Mouse (Mus musculus) C2C12 (cell line): ENCODE data around the gene Nes. TPM values are rescaled to one million over a fixed set of nuclear protein-coding genes. Genes with fewer than 3 reads are reported as not detected.

Source experiments
- H3K27me3 ChIP-seq: one replicate; pipeline ENCODE4 v1.6.1; 2011; ENCODE audit not compliant: control insufficient read depth, insufficient read depth, insufficient read length
- H3K36me3 ChIP-seq: one replicate; pipeline ENCODE4 v1.6.1; 2011; ENCODE audit not compliant: control insufficient read depth, insufficient read depth
- H3K4me3 ChIP-seq: one replicate; pipeline ENCODE4 v1.5.1; 2011; ENCODE audit warnings: mild to moderate bottlenecking, control low read depth; ENCODE audit not compliant: poor library complexity, insufficient read depth, severe bottlenecking
- H3K79me2 ChIP-seq: one replicate; pipeline ENCODE4 v1.6.1; 2011; ENCODE audit not compliant: control insufficient read depth, insufficient read depth
- H3K79me3 ChIP-seq: one replicate; pipeline ENCODE4 v1.6.1; 2011; ENCODE audit warnings: low read depth, control low read depth
- H3ac ChIP-seq: one replicate; pipeline ENCODE3; 2011; ENCODE audit warnings: low read depth; ENCODE audit not compliant: control insufficient read depth, insufficient read length
- CEBPB ChIP-seq: IDR thresholded peaks from one replicate; pipeline ENCODE4 v1.6.1; 2011; ENCODE audit warnings: low read depth, mild to moderate bottlenecking, control low read depth, moderate library complexity
- CTCF ChIP-seq: IDR thresholded peaks from one replicate; pipeline ENCODE4 v1.5.1; 2011; ENCODE audit not compliant: control insufficient read depth, insufficient read depth, insufficient read length
- FOSL1 ChIP-seq: IDR thresholded peaks from one replicate; pipeline ENCODE4 v1.8.0; 2011; ENCODE audit warnings: mild to moderate bottlenecking, low read length; ENCODE audit not compliant: poor library complexity, insufficient read depth, severe bottlenecking
- MAX ChIP-seq: IDR thresholded peaks from one replicate; pipeline ENCODE4 v1.6.1; 2011; ENCODE audit warnings: mild to moderate bottlenecking, control low read depth
- MYOD1 ChIP-seq: IDR thresholded peaks from one replicate; pipeline ENCODE4 v1.6.1; 2011; ENCODE audit warnings: low read depth; ENCODE audit not compliant: control insufficient read depth, insufficient read length
- MYOG ChIP-seq: IDR thresholded peaks from one replicate; pipeline ENCODE4 v1.6.1; 2011; ENCODE audit not compliant: control insufficient read depth, insufficient read length; ENCODE audit errors: extremely low read depth
- USF1 ChIP-seq: IDR thresholded peaks from one replicate; pipeline ENCODE4 v1.6.1; 2011; ENCODE audit warnings: low read depth, mild to moderate bottlenecking, control low read depth, moderate library complexity
- polyA plus RNA-seq: library from polyadenylated mRNA; unstranded; fragments of >200 nt; fragmentation: generic; extraction: Trizol; gene quantifications from one replicate; pipeline ENCODE4 v1.2.1, GENCODE M21; 2012; ENCODE audit warnings: missing spikeins

The Nes gene
- polyA plus RNA-seq, 1 experiment, result 158 TPM

DNA sequence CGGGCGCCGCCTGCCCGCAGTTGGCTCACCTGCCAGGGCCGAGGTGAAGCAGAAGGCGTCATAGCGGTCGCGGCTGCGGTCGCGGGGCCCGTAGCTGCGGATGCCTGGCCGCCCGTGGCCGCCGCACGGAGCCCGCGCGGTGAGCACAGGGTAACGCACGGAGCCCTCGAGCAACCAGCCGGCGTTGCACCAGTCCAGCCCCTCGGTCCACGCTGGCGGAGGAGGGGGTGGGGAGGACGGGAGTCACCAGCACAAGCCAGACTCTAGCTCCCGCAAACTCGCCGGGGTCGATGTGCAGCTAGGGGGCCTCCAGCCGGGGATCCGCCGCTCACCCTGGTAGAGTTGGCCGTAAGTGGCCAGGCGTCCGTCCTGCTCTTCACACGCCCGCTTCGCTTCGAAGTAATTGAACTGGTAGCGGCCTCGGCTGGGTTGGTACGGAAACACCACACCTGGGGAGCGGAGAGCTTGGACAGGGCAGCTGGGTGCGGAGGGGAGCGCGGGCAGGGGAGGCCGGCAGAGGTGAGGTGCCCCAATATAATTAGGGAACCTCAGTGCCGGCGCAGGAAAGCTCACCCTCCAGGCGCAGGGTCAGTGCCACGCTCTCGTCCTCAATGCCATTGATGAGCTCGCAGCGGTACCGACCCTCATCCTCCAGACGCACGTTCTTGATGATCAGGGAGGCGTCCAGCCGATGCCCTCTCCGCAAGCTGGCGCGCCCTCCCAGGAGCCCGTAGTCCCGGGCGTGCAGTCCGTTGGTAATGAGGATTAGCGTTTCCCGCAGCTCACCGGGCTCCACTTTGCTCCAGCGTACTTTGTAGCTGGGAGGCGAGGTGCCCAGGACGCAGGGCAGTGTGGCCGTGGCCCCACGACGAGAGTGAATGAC is 52.6 kb downstream of the Nes start:
- Histone ChIP-seq H3K4me3 (no peak overlapping the region), H3K36me3 (no peaks in the 10 kb centered on the region), H3K79me2 (no peaks in the 10 kb centered on the region), H3K79me3 (no peaks in the 10 kb centered on the region), H3ac (no peak overlapping the region), H3K27me3 (peaks cover 46% of the 10 kb centered on the region)
- TF ChIP-seq CEBPB (no peak), CTCF (no peak), MAX (no peak), MYOG (no peak), MYOD1 (no peak)

- H3ac ChIP-seq, result no peak overlapping the region
- H3K79me2 ChIP-seq, result no peaks in the 10 kb centered on the region
- H3K79me3 ChIP-seq, result no peaks in the 10 kb centered on the region
- H3K27me3 ChIP-seq, result peaks cover 50% of the 10 kb centered on the region
- TF ChIP-seq USF1 (no peak), CEBPB (no peak), FOSL1 (no peak), MYOD1 (no peak), MYOG (no peak), CTCF (no peak), MAX (no peak)
- no peaks in the 10 kb centered on the region for H3K36me3 ChIP-seq
- no peak overlapping the region for H3K4me3 ChIP-seq
Observed at GRCm38 (mm10) chr3:88026823-88027222, 55.9 kb downstream of the Nes start.

- Histone ChIP-seq H3ac (no peak within 1 kb of the TSS), H3K79me3 (no peaks in the 10 kb centered on the region), H3K4me3 (no peak within 1 kb of the TSS), H3K79me2 (no peaks in the 10 kb centered on the region), H3K27me3 (peaks cover 43% of the 10 kb centered on the region), H3K36me3 (no peaks in the 10 kb centered on the region)
- TF ChIP-seq MAX (no peak), MYOG (no peak), MYOD1 (no peak), CTCF (no peak), FOSL1 (no peak), USF1 (no peak), CEBPB (no peak)
Observed at GRCm38 (mm10) chr3:88027434-88028186, 56.7 kb downstream of the Nes start, which contains the start of gene Hapln2. Gene Hapln2 (minus strand): TSS chr3:88027583.

Other genes with a start within 250 kb of the Nes start
- gene Lrrc71, start 222.5 kb upstream of the Nes start, polyA plus RNA-seq, result 0.08 TPM
- gene Ntrk1, start 175.9 kb upstream of the Nes start, polyA plus RNA-seq, result not detected
- gene Insrr, start 174.1 kb upstream of the Nes start, polyA plus RNA-seq, result not detected
- 1.7 TPM for gene Pear1, start 146.8 kb upstream of the Nes start, polyA plus RNA-seq
- gene Sh2d2a, start 124.3 kb upstream of the Nes start, polyA plus RNA-seq, result 0.01 TPM
- 44.3 TPM for gene Prcc, start 85.5 kb upstream of the Nes start, polyA plus RNA-seq
- 279 TPM for gene Hdgf, start 64.8 kb upstream of the Nes start, polyA plus RNA-seq
- 69.7 TPM for gene Mrpl24, start 51.6 kb upstream of the Nes start, polyA plus RNA-seq
- 25.0 TPM for gene Isg20l2, start 40.8 kb upstream of the Nes start, polyA plus RNA-seq
- gene Rrnad1, start 40.4 kb upstream of the Nes start, polyA plus RNA-seq, result 7.1 TPM
- 14.4 TPM for gene Crabp2, start 22.4 kb upstream of the Nes start, polyA plus RNA-seq
- 0.15 TPM for gene Bcan, start 29.2 kb downstream of the Nes start, polyA plus RNA-seq
- not detected for gene Hapln2, start 56.5 kb downstream of the Nes start, polyA plus RNA-seq
- gene Gpatch4, start 72.0 kb downstream of the Nes start, polyA plus RNA-seq, result 26.4 TPM
- 93.6 TPM for gene Naxe, start 87.4 kb downstream of the Nes start, polyA plus RNA-seq
- gene Ttc24, start 107.2 kb downstream of the Nes start, polyA plus RNA-seq, result not detected
- 23.9 TPM for gene Iqgap3, start 110.9 kb downstream of the Nes start, polyA plus RNA-seq
- gene Mef2d, start 171.3 kb downstream of the Nes start, polyA plus RNA-seq, result 35.3 TPM